ENCODE assay signal across 21 mouse cellular contexts in genomic region chr8:95139051-95139365, GRCm38 (mm10). TPM values are rescaled to one million over a fixed set of nuclear protein-coding genes. Genes with fewer than 3 reads are reported as not detected.
DNase-seq lines count a peak whose midpoint lies in the region; ATAC-seq and TF ChIP-seq lines count a peak whose summit lies in the region.
"Had no signal": no experiment of that assay in that cellular context is flagged by ENCODE, and none has a peak within 500 bp of the region (broad histone marks: within the 10 kb centered on the region; RNA-seq: fewer than 3 reads in every experiment).

No protein-coding gene starts in this region.

- H3K27ac ChIP-seq in gastrocnemius, adult 2 months: peak overlapping the region; percentile 92; the same call in 1 of the 2 replicates
- peak overlapping the region; percentile 49 for H3K27ac ChIP-seq in kidney, adult 2 months (ENCODE audit: insufficient read depth, low read depth, low read length)
- no peak overlapping the region for H3K27ac ChIP-seq in kidney, embryonic 14.5 days (ENCODE audit: low read depth, low read length)
- H3K27ac ChIP-seq in liver, embryonic 14.5 days: no peak overlapping the region
- no peak overlapping the region for H3K27ac ChIP-seq in liver, postnatal 0 days (ENCODE audit: low read depth)
- peak overlapping the region; percentile 56 for H3K27ac ChIP-seq in brown adipose tissue, adult 24 weeks (replicated peaks; ENCODE audit: low read depth, low read length)
- H3K27ac ChIP-seq: embryonic facial prominence, embryonic 12.5 days; heart, embryonic 10.5 days; heart, embryonic 13.5 days; hindbrain, embryonic 12.5 days had no signal

- no peak overlapping the region for H3K4me2 ChIP-seq in kidney, embryonic 14.5 days (replicated peaks; ENCODE audit: low read depth, low read length)
- H3K4me2 ChIP-seq in liver, embryonic 14.5 days (ENCODE audit: low read depth): peak overlapping the region; percentile 18; the same call in 1 of the 2 replicates
- H3K4me2 ChIP-seq in liver, postnatal 0 days (ENCODE audit: low read depth, low read length): no peak overlapping the region
- H3K4me2 ChIP-seq: heart, embryonic 13.5 days had no signal

- TF ChIP-seq POLR2A in kidney, adult 2 months (IDR thresholded peaks at IDR 0.05; ENCODE audit: low read depth, low read length): no peak

- H3K27me3 ChIP-seq in kidney, adult 2 months (replicated peaks; ENCODE audit: control insufficient read depth, insufficient read depth, low read length): no peaks in the 10 kb centered on the region
- no peaks in the 10 kb centered on the region for H3K27me3 ChIP-seq in kidney, embryonic 14.5 days (ENCODE audit: control insufficient read depth, insufficient read depth, low read length)
- peaks cover 30% of the 10 kb centered on the region for H3K27me3 ChIP-seq in liver, embryonic 14.5 days (ENCODE audit: control insufficient read depth, insufficient read depth, low read length)
- H3K27me3 ChIP-seq in liver, postnatal 0 days (ENCODE audit: insufficient read depth, low read length): peaks cover 11% of the 10 kb centered on the region; the same call in 1 of the 2 replicates

- ATAC-seq in kidney, embryonic 14.5 days (ENCODE audit: low FRiP score, low TSS enrichment): no peak
- ATAC-seq in liver, embryonic 14.5 days (ENCODE audit: insufficient read depth): no peak
- no peak for ATAC-seq in liver, postnatal 0 days
- no peak for ATAC-seq in activated CD4-positive, CD25-positive, alpha-beta regulatory T cell, adult 4 months
- ATAC-seq: forebrain, postnatal 0 days had no signal

- H3K9ac ChIP-seq in kidney, embryonic 14.5 days (ENCODE audit: low read depth, low read length): no peak overlapping the region
- no peak overlapping the region for H3K9ac ChIP-seq in liver, embryonic 14.5 days (replicated peaks)
- H3K9ac ChIP-seq in liver, postnatal 0 days (replicated peaks): no peak overlapping the region
- H3K9ac ChIP-seq: embryonic facial prominence, embryonic 12.5 days; embryonic facial prominence, embryonic 15.5 days; forebrain, postnatal 0 days; heart, embryonic 13.5 days; hindbrain, embryonic 12.5 days had no signal

- peaks cover 2% of the 10 kb centered on the region; the same call in 1 of the 2 replicates for H3K36me3 ChIP-seq in kidney, adult 2 months (ENCODE audit: control insufficient read depth, insufficient read depth, low read length)
- H3K36me3 ChIP-seq in kidney, embryonic 14.5 days (ENCODE audit: control insufficient read depth, insufficient read depth, low read length): peaks cover 11% of the 10 kb centered on the region; the same call in 1 of the 2 replicates
- H3K36me3 ChIP-seq in liver, embryonic 14.5 days (replicated peaks; ENCODE audit: control insufficient read depth, insufficient read depth, low read depth): no peaks in the 10 kb centered on the region
- H3K36me3 ChIP-seq in liver, postnatal 0 days (replicated peaks; ENCODE audit: insufficient read depth, low read length): no peaks in the 10 kb centered on the region
- H3K36me3 ChIP-seq: embryonic facial prominence, embryonic 12.5 days; embryonic facial prominence, embryonic 15.5 days; G1E; heart, embryonic 10.5 days; hindbrain, embryonic 12.5 days; hindbrain, embryonic 15.5 days had no signal

- H3K4me3 ChIP-seq in gastrocnemius, adult 2 months: no peak overlapping the region
- no peak overlapping the region for H3K4me3 ChIP-seq in kidney, adult 2 months (ENCODE audit: insufficient read depth, low read depth, low read length)
- H3K4me3 ChIP-seq in kidney, embryonic 14.5 days (ENCODE audit: low read length): no peak overlapping the region
- H3K4me3 ChIP-seq in liver, embryonic 14.5 days (ENCODE audit: insufficient read depth in 1 of 2, low read depth in 2 of 2, low read length in 2 of 2): no peak overlapping the region; a peak in 1 of 4 replicates
- H3K4me3 ChIP-seq in liver, postnatal 0 days (ENCODE audit: low read depth, low read length): no peak overlapping the region
- H3K4me3 ChIP-seq in brown adipose tissue, adult 24 weeks (ENCODE audit: insufficient read depth, low read depth, low read length): no peak overlapping the region
- H3K4me3 ChIP-seq: embryonic facial prominence, embryonic 12.5 days; heart, embryonic 10.5 days; heart, embryonic 13.5 days; hindbrain, embryonic 12.5 days had no signal

- H3K4me1 ChIP-seq in kidney, adult 2 months (ENCODE audit: control insufficient read depth, insufficient read depth, low read length): peaks cover 39% of the 10 kb centered on the region
- peaks cover 48% of the 10 kb centered on the region for H3K4me1 ChIP-seq in kidney, embryonic 14.5 days (ENCODE audit: control insufficient read depth, insufficient read depth, low read length)
- H3K4me1 ChIP-seq in liver, embryonic 14.5 days (replicated peaks; ENCODE audit: control insufficient read depth in 2 of 2, insufficient read depth in 2 of 2, low read length in 1 of 2): peaks cover 0 to 12% of the 10 kb centered on the region in 2 experiments; a peak in 1 of 4 replicates
- H3K4me1 ChIP-seq in liver, postnatal 0 days (ENCODE audit: insufficient read depth): peaks cover 30% of the 10 kb centered on the region
- peaks cover 48% of the 10 kb centered on the region for H3K4me1 ChIP-seq in brown adipose tissue, adult 24 weeks (ENCODE audit: control insufficient read depth, insufficient read depth, insufficient read length, low read length)

- TF ChIP-seq EP300 in liver, embryonic 14.5 days (IDR thresholded peaks at IDR 0.05; ENCODE audit: low read depth): no peak
- no peak for TF ChIP-seq EP300 in liver, postnatal 0 days (IDR thresholded peaks at IDR 0.05; ENCODE audit: low read depth)

- 8% methylated on average over 1 of the region's 1 CpGs for WGBS in kidney, adult 2 months
- WGBS in kidney, embryonic 14.5 days: 40% methylated on average over 1 of the region's 1 CpGs
- WGBS in liver, embryonic 14.5 days (ENCODE audit: insufficient replicate concordance): 21% methylated on average over 1 of the region's 1 CpGs
- WGBS in liver, postnatal 0 days (ENCODE audit: insufficient replicate concordance): 33% methylated on average over 1 of the region's 1 CpGs

- TF ChIP-seq CTCF in gastrocnemius, adult 2 months (IDR thresholded peaks at IDR 0.05): no peak
- TF ChIP-seq CTCF in kidney, adult 2 months (conservative IDR thresholded peaks at IDR 0.05; ENCODE audit: insufficient read depth, insufficient read length, low read depth, low read length): no peak
- no peak for TF ChIP-seq CTCF in liver, embryonic 14.5 days (IDR thresholded peaks at IDR 0.05; ENCODE audit: low read depth)
- TF ChIP-seq CTCF in liver, postnatal 0 days (IDR thresholded peaks at IDR 0.05; ENCODE audit: low read depth): no peak

- DNase-seq in gastrocnemius, adult 2 months: no peak
- no peak for DNase-seq in gastrocnemius, adult 18-20 months (ENCODE audit: low spot score)
- no peak for DNase-seq in kidney, adult 2 months
- DNase-seq in liver, embryonic 14.5 days (ENCODE audit: low read depth in 3 of 3, low spot score in 3 of 3): no peak
- no peak for DNase-seq in liver, postnatal 0 days
- DNase-seq: adrenal gland, adult 8-10 months; adrenal gland, postnatal 25 days; cerebellum, adult 2 months; gastrocnemius, postnatal 36 days; heart, postnatal 14 days had no signal

- H3K9me3 ChIP-seq in kidney, embryonic 14.5 days (ENCODE audit: control insufficient read depth, low read length): no peaks in the 10 kb centered on the region
- H3K9me3 ChIP-seq in liver, embryonic 14.5 days (ENCODE audit: control insufficient read depth, low read length): no peaks in the 10 kb centered on the region
- H3K9me3 ChIP-seq in liver, postnatal 0 days (ENCODE audit: low read length): no peaks in the 10 kb centered on the region
- H3K9me3 ChIP-seq: embryonic facial prominence, embryonic 12.5 days; embryonic facial prominence, embryonic 15.5 days; G1E; heart, embryonic 10.5 days; heart, embryonic 13.5 days; hindbrain, embryonic 12.5 days; hindbrain, embryonic 15.5 days had no signal

- intact Hi-C loops in gastrocnemius, adult 2 months (cut with DNase I): loop anchor here (10.0 kb wide), 1 partner anchor 66 kb away; the partner anchor contains the start of gene Kifc3

RNA-seq across cellular contexts. Expression of gene Katnb1, which starts 58.0 kb away (rescaled TPM):
- 1 to 10 TPM; 6.4 to 7.6 TPM for total RNA-seq in gastrocnemius, adult 2 months (2021)
- total RNA-seq in gastrocnemius, adult 18-20 months (2021): 1 to 10 TPM; 6.6 to 7.4 TPM
- 22.2 and 23.7 TPM in 2 replicates for polyA plus RNA-seq in kidney, adult 2 months (2012; rRNA removed)
- polyA plus RNA-seq in kidney, embryonic 14.5 days (2014; fragmentation: Nextera tagmentation; extraction: Ambion mirVana): 18.2 and 32.4 TPM in 2 replicates
- 7.4 and 8.4 TPM in 2 replicates for polyA plus RNA-seq in liver, embryonic 14.5 days (2012; rRNA removed)
- 8.0 and 10.1 TPM in 2 replicates for polyA plus RNA-seq in liver, embryonic 14.5 days (2014; fragmentation: Nextera tagmentation; extraction: Ambion mirVana)
- polyA plus RNA-seq in liver, postnatal 0 days (2015; fragmentation: Nextera tagmentation; extraction: Ambion mirVana): 4.7 and 5.1 TPM in 2 replicates
- 4.7 and 6.2 TPM in 2 replicates for polyA plus RNA-seq in brown adipose tissue, adult 24 weeks (2012; ENCODE audit: insufficient read depth, insufficient read length, missing spikeins)
- 10 to 100 TPM; 10.8 to 14.4 TPM for polyA plus RNA-seq in activated CD4-positive, CD25-positive, alpha-beta regulatory T cell, adult 4 months (2017; shearing (Covaris generic))

Comparison
In these comparisons a context has a peak if more than half of its experiments do, and no peak if none do; other contexts are left out.
1. H3K27ac ChIP-seq: peak in gastrocnemius, adult 2 months (single experiment), kidney, adult 2 months (single experiment) and brown adipose tissue, adult 24 weeks (single experiment); none in kidney, embryonic 14.5 days (single experiment), liver, embryonic 14.5 days (single experiment) and liver, postnatal 0 days (single experiment).